Mouse (Mus musculus) megakaryocyte-erythroid progenitor cell, adult 5-6 weeks (primary cell): Measurements from ENCODE around the gene Rab3il1. TPM values are rescaled to one million over a fixed set of nuclear protein-coding genes. Genes with fewer than 3 reads are reported as not detected.

Source experiments
- ATAC-seq: replicated peaks from 2 replicates; pipeline ENCODE4 v1.8.0; 2016; ENCODE audit warnings: mild to moderate bottlenecking, inconsistent platforms; ENCODE audit not compliant: severe bottlenecking, poor library complexity, low FRiP score, low TSS enrichment
- total RNA-seq, 2 experiments: library from RNA; stranded (forward) in 1 of 2; stranded (reverse) in 1 of 2; fragments of 200-1000, 215-1000 nt in 1 of 2; fragments of >200 nt in 1 of 2; fragmentation: Nextera tagmentation in 1 of 2; gene quantifications; 2 replicates each; pipeline ENCODE4 v1.2.3; 2014 to 2017

Gene Rab3il1
- total RNA-seq, 2 experiments from 2014 or later, result 20.1 to 23.6 TPM

GRCm38 (mm10) chr19:10055783-10056660 is 54.6 kb downstream of the Rab3il1 start:
- ATAC-seq, result no peak

DNA sequence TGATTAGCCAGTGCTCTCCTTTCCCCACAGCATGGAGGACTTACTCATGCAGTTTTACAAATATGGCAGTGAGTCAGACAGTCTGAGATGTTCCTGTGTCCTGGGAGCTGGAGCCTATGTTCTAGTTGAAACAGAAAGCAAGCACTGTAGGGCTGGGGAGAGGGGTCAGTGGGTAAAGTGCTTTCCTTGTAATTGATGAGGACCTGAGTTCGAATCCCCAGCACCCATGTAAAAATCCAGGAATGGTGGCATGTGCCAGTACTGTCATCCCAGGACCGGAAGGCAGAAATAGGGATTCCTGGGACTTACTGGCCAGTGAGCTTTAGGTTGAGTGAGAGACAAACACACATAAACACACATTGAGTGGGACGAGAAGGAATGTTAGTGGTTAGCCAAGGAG is 55.2 kb downstream of the Rab3il1 start:
- ATAC-seq, result no peak

DNA sequence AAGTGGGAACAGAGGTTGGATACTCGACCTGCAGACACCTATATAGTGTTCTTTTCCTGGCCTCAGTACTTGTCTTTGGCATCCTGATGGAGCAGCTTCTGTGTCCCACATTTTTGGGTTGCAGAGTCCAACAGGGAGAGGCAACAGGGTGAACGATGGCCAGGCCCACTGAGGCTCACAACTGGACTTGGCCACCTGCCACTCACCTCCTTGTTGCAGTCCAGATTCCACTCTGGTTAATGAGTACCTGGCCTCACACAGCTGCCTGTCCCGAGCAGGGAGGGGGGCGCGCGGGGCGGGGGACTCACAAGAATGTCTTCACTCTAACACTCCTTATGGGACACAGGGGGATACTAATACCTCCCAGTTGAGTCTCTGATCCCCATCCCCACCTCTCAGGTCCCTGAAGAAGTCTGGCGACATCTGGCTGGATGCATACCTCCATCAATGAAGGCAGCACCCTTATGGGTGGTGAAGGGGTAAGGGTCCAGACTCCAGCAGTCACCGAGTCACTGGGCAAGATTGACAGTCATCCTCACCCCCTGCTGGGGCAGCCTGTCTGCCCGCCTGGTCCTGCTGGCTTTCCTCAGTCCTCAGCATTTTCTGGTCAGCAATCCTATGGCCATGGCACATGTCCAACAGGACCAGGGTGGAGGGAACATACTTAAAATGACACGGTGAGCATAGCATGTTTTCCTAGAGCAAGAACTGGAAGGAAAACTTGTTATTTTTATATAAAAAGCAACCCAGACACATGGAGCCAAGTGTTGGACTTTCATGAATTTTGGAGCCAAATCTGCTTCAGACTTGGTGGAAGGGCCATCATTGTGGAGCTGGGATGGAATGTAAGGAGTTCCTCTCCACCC is 56.2 kb downstream of the Rab3il1 start:
- no peak for ATAC-seq

GRCm38 (mm10) chr19:10058352-10058825 is 56.9 kb downstream of the Rab3il1 start:
- no peak for ATAC-seq

DNA sequence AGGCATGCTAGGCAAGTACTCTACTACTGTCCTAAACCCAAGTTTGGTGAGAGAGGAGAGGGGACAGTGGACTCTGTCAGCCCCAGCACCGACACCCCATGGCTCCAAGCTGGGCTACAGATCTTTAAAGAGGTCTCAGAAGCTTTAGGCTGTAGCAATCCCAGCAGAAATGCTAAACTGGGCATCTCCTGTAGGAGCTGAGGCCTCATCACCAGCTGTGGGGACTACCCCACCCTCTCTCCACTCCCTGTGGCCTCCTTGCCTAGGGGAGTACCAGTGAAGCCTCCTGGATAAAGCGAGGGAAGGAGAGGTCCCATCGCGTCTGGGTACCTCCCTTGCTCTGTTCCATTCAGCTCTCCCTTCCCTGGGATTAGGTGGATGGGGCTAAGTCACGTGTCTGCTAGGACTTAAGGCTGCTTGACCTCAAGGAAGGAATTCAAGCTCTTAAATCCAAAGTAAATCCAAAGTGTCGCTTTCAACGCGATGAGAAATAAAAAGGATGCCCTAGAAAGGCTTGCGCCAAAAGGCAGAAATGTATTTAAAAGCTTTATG is 57.5 kb downstream of the Rab3il1 start:
- ATAC-seq, result no peak

- ATAC-seq, result peak; percentile 53
These were observed 58.6 kb downstream of the Rab3il1 start for GRCm38 (mm10) chr19:10059911-10060567.

- ATAC-seq, result peak; percentile 62
These were observed 59.5 kb downstream of the Rab3il1 start for GRCm38 (mm10) chr19:10060783-10061590.

DNA sequence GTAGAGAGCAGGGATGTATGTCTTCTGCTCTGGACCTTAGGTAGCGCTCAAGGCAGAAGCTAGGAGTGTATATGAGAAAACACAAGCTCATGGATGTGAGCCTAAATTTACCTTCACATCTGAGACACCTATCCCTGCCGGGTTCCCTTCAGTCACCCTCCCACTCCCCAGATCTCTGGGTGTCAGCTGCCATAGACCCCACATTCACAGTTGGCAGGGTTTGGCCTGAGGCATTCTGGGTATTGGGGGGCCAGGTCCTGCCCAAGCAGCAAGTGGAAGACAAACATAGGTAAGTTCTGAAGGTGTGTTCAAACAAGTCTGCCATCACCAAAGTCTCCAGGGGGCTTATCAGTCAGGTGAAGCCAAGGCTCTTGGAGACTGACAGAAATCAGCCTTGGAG is 60.2 kb downstream of the Rab3il1 start:
- no peak for ATAC-seq

DNA sequence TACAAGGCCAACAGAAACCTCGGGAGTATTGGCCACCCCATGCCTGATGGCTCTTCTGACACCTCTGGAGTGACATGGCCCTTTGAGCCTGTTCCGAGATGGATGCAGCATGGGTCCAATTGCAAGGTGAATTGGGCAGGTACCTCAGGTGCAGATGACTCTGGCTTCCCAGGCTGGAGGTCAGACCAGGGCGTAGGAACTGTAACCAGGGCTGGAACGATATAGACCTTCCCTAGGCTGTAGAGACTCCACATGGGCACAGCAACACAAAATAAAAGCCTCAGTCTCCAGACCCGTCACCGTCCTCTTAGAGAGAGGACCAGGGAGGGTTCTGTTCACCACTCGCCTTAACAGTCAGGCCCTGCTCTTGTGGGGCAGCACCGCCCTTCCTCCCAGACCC is 60.8 kb downstream of the Rab3il1 start:
- no peak for ATAC-seq

GRCm38 (mm10) chr19:10062862-10063261 is 61.4 kb downstream of the Rab3il1 start:
- ATAC-seq, result no peak

DNA sequence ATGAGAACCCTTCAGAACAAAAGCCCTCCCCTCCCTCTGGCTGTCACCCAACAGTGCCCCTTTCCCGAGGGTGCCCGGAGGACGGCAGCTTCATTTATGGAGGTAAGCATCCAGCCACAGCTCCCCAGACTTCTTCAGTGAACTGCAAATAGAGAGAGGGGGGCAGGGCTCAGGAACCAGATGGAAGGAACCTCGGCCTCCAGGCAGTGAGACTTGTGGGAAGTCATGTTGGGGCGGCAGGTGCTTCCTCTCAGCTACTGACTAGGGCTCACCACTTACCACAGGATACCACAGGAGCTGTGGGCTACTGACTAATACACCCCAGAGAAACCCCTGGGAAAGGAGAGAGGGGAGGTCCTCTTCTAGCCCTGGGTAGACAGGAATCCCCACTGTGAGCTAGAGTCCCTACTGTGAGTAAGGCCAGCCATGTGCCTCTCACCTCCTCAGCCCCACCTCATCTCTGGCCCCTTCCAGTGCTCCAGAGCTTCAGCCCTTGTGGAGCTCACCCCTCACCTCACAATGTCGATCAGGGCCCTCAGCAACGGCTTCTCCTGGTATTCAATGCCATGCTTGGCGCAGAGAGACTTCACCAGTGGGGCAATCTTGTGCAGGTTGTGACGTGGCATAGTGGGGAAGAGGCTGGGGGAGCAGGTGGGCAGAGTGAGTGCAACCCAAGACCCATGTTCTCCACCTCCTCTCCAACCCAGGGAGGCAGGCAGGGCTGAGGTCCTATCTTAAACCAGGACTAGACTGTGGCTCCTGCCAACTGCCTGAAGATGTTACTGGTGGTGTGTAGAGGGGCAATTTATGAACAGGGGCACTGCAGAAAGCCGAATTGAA is 62.9 kb downstream of the Rab3il1 start:
- no peak for ATAC-seq

- peak; percentile 54 for ATAC-seq
These were observed 64.2 kb downstream of the Rab3il1 start for GRCm38 (mm10) chr19:10065465-10066188.

DNA sequence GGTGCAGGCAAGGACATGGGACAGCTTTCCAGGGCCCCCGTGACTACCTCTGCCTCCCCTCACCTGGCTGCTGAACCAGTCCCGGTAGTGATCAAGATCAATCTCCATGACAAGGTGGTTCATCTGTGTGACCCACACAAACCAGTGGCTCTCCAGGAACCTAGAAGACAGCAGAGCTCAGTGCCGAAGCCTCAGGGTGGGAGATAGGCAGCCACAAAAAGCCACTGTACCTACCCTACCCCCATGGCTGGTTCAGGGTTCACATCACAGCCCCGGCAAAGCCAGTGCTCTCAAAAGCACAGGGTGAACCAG is 64.7 kb downstream of the Rab3il1 start:
- peak; percentile 9; the same call in 1 of the 2 replicates for ATAC-seq

- ATAC-seq, result peak; percentile 15; the same call in 1 of the 2 replicates
These were observed 65.0 kb downstream of the Rab3il1 start for GRCm38 (mm10) chr19:10066502-10066901.

DNA sequence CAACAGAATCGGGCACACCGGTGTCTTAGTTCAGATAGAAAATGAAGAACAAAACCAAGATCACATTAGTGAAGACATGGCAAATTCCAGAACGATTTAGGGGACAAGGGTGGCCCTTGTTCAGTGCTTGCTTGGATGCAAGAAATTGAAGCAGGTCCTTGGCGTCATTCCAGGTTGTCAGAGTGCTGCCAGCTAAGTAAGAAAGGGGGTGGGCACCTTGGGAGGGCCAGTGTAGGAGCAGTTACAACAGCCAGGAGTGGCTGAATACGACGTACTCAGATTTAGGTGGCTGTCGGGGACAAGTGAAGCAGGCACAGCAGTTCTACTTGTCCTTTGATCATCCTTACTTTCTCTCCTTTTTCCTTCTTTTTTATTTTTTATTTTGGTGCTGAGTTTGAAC is 66.2 kb downstream of the Rab3il1 start:
- ATAC-seq, result no peak

DNA sequence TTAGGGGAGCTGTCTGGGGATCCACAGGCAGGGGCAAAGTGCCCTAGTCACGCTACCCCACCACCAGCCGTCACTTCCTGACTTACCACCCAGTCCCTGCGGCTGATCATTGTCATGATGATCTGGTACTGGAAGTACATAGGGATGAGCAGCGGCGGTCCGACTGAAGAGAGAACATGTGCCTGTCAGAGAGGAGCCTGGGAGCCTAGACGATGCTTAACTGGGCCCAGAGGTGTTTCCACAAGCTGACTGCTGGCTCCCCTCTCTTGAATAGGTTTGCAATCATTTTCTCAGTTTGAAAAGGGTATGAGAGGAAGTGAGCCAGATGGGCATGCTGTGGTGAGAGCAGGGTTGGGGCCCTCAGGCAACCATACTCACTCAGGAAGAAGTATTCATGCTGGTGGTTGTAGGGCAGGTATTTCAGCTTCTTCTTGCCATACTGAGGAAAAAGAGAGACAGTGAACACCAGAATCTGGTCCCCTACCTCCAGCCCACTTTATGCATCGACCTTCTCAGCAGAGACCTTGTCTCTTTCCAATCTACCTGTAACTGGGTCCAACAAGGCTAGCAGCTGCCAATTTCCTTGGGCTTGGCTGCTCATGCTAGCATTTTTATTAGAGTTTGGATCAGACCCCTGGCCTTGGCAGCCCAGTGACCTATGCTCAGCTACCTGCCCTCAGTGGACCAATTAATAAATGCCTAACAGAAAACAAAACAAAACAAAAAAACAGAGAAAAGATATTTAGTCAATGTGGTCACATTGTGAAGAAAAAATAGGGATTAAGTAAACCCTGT is 68.9 kb downstream of the Rab3il1 start:
- ATAC-seq, result no peak

DNA sequence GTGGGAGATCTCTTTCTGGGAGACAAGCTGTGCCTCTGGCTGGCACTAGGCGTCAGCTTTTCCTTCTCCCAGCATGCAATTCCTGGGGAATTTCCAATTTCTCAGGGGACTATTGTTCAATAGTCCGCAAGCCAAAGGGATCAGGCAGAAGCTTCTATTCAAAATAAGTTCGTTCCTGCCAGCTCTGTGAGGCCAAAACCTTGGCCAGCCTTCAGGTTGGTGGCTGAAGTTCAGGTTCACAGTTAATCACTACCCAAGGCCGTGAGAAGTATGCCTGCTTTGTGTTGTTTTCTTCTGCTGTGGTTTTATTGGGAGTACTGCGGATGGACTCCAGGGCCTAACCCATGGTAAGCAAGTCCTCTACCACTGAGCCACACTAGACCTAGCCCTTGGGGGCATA is 69.7 kb downstream of the Rab3il1 start:
- ATAC-seq, result no peak
